Mouse (Mus musculus) heart, adult 2 months (tissue): Measurements from ENCODE around the gene Lurap1l.

Source experiments
- CTCF ChIP-seq: fragments of 200-600 bp; IDR thresholded peaks from 2 replicates; pipeline ENCODE4 v1.8.1; 2022; ENCODE audit warnings: antibody characterized with exemption, mild to moderate bottlenecking, moderate library complexity
- EP300 ChIP-seq: fragments of 200-500 bp; IDR thresholded peaks from 2 replicates; pipeline ENCODE4 v1.6.1; 2011; ENCODE audit warnings: low read depth, low read length, control low read depth; ENCODE audit not compliant: insufficient read depth
- POLR2A ChIP-seq: fragments of 200-500 bp; IDR thresholded peaks from 2 replicates; pipeline ENCODE4 v1.6.1; 2011; ENCODE audit warnings: mild to moderate bottlenecking, low read depth, low read length, control low read depth; ENCODE audit not compliant: insufficient read depth

- TF ChIP-seq CTCF, result no peak
- TF ChIP-seq POLR2A, result no peak
- no peak for TF ChIP-seq EP300
Measured at GRCm38 (mm10) chr4:80955942-80956341, 45.5 kb downstream of the Lurap1l start.
